Mouse (Mus musculus) spleen, adult 18-20 months (tissue): ENCODE measurements at regions not wholly inside any gene's neighbourhood (a gene's known extent, or its start where the extent isn't known, plus 50 kb on each side); places are given as distances from the start of the nearest gene placed in this dataset.

Experiments used
- DNase-seq, 2 experiments: peaks; one replicate each; pipeline ENCODE4 v3.0.0; 2022; ENCODE audit warnings: mixed read lengths in 2 of 2

DNA sequence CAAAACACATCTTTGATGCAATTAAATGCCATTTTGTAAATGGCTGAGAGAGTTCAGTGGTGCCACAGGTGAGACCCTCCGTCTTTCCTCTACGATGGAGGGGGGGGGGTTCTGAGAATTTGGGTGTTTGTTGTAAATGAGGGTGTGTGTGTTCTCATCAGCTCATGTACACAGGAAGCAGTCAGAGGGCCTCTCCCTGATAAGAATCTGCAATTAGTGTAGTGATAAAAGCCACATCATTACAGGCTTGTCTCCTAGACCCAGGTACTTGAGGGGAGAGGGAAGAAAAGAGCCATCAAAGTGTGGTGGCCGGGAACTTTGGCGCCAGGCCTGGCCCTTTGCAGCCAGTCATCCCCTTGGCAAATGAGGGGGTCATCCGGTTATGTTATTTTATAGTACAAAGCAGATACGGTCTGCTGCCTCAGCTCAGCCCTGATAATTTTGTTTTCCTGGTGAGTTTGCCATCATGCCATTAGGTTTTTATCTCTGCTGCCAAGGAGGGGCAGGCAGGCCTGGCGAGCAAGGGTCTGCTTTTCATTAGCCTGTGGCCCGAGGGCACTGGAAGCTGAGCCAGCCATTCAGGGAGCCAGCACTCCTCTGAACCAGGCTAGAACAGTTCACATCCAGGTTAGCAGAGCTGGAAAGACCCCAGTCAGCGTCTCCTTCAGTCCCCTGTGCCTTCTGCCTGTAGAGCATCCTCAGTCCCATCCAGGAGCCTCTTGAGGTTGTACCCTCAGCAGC lies 59.7 kb downstream of the H2al1j start:
- DNase-seq = no peak

GRCm38 (mm10) chrX:11388860-11389259 lies 61.2 kb downstream of the H2al1j start:
- no peak for DNase-seq

DNA sequence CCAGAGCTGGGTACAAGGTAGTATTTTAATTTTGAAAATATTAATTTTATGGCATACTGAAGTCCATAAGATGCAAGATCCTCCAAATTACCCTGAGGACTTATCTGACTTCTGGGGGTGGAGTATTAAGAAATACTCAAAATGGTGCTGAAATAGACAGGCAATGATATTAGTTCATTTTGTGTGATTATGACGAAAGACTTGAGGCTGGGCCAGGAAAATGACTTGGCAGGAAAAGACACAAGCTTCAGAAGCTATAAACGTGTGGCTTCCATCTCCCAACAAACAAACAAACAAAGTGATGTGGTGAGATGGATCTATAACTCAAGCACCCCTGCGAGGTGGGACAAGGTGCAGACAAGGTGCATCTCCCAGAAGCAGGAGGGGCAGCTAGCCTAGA lies 72.8 kb downstream of the H2al1j start:
- no peak for DNase-seq

DNA sequence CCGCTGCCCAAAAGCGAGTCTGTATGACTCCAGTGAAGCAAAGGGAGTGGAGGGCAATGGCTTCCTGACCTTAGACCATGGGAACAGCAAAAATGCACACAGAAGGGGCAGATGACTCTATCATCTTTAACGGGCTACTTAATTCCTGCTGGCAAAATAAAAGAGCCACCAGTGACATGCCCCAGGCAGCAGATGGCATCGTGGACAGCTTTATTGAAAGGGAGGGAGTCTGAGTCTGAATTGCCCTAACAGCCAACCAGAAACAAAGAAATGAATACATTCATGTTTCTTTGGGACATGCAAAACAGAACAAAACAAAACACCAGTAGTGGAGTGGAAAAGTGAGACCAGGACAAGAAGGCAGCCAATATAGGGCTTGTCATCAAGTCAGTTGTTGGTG lies 76.7 kb downstream of the H2al1j start:
- DNase-seq = no peak

DNA sequence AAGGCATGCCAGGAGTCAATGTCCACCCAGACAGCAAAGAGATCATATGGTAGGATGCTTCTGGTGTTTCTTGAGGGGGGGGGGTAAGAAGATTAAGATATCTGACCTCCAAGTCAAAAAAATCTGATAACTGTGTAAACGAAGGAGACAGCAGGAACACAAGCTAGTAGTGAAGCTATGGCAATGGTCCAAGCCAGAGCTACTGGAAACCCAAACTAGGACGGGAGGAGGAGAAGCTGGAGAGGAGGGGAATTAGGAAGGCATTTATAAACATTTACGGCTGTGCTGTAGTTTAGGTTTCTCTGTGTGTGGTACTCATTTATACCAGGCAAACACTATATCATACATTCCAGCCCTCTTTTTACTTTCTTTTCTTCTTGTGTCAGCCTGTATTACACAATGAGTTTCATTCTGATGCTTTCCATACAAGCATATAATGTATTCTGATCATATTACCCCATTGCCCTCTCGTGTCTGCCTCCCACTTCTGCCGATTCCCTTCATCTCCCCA lies 84.7 kb downstream of the H2al1j start:
- DNase-seq = no peak

DNA sequence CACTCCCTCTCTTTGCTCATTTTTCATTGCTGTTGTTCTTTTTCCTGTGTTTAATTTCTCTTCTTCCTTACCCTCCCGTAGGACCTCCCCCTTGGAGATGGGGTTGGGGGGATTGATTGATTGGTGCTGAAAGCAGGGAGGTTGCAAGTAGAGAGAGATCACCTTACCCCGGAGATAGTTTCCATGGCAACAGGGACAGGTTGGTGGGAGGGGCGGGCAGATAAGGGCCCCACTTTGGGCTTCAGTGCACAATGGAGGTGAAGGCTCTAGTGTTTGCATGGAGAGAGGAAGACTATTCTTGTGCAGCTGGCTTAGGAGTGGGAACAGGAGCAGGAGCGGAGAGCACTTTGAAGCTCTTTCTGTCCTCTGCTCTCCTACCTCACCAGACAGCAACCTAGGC lies 88.0 kb downstream of the H2al1j start:
- DNase-seq = no peak

DNA sequence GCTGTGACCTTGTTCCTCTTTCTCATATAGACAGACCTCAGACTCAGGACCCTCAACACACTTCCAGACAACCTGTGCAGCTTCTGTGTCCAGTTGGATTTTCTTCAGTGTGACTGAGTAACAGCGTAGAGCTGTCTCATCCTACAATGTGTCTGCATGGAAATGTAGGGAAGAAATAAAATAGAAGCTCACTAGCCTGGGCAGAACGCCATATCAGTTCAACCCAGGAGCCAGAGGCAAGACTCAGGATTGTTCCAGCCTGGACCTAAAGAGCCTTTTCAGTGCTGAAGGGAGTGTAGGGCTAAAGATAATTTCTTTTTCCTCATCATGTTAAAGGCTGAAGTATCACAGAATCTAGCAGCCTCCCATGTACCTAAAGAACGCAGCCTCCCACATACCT lies 88.9 kb downstream of the H2al1j start:
- no peak for DNase-seq

DNA sequence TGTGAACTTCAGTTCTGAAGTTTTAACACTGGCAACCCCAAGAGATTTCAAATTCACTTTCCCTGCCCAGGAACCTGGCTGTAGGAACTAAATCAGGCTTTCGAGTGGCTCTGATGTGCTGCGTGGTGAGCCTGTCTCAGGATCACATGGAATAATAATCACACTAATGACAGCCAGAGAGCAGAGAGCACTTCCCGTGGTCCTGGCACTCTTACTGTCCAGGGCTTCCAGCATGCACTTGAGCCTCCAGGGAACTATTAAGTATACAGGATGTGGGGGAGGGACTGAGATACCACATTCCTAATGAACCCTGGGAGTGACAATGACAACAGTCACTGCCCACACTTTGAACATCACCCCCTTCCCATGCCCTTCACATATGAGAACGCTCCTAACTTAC lies 90.2 kb downstream of the H2al1j start:
- DNase-seq = no peak

DNA sequence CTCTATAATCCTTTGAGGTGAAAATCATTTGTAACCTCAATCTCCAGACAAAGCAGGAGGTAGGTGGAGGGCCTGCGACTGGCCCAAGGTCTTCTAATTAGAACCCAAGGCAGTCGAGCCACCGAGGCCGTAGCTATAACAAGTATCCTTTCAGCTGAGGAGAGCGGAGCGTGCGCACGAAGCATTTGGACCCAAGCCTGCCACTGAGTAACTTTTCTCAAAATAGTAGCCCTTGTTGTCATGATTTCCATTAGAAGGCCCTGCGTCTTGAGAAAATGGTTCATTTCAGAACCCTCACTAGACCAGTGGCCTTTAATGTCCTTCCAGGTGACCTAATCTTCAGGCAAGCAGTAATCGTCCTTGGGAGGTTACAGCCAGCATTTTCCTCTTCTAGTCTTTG lies 90.6 kb downstream of the H2al1j start:
- no peak for DNase-seq

DNA sequence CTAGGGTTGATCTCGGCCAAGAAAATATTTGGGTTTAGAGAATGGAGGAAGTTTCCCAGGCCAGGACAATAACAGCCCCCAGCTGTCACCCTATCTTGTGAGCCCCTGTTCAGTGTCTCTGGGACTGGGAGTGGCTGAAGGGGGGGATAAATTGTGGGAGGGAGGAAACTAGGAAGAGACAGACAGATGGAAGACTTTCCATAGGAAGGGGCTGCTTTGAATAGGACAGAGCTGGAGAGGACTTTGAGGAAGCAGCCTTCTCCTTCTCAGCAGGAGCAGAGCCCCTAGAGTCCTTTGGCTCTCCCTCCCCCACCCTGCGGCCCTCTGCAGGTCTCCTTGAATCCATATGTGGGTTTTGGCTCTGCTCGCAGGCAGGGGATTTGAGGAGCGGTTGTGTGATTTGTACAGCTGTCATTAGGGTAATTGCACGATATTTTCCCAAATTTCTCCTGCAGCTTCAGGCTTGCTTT lies 91.6 kb downstream of the H2al1j start:
- DNase-seq = no peak

GRCm38 (mm10) chrX:11432403-11433004 lies 104.9 kb downstream of the H2al1j start:
- no peak for DNase-seq

DNA sequence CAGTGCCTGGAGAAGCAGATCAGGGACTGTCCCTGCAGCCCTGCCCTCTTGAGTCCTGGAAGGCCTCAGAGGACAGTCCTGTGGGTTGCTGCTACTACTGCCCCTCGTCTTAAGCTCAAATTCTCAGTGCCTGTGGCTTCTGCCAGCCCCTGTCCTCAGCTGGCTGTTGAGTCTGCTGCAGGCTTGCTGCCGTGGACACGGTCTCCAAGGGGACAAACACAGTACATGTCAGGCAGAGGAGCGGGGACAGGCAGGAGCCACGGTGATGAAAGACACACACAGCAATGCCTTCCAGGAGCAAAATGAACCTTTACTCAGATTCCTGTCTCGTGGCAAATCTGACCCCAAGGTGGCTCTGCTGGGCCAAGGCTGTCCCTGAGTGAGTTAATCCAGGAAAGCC lies 107.7 kb downstream of the H2al1j start:
- DNase-seq = no peak

DNA sequence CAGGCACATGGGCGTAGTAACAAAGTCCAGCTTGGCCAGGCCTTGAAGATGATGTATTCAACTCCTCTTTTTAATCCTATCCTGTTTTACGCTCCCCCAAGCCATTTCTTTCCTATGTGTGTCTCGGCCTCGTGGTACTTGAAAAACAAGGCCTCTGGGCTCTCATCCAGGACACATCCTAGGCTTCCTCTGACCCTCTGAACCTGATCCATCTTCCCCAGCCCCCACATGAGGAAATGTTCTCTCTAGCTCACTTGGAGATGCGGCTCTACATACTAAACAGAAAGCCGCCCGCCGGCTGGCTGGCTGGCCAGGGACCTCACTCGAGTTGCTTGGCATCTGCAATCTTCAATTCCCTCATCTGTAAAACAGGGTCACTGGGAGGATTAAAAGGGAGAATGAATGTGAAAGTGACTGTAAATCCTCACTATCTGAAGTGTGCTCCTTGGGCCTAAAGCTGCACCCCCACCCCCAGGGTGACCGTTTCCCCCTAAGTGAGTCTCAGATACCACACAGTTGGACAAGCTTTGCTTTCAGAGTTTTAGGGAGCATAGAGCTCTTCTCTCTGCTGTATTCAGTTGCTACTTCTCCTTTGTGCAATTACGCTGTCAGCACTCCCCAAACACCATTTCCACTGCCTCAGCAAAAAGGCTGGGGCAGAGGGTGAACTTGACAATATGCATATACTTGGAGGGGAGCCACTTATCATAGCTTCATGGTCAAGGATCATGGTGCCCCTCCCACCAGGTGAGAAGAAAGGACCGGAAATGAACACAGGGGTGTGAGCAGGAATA lies 109.7 kb downstream of the H2al1j start:
- DNase-seq = no peak

DNA sequence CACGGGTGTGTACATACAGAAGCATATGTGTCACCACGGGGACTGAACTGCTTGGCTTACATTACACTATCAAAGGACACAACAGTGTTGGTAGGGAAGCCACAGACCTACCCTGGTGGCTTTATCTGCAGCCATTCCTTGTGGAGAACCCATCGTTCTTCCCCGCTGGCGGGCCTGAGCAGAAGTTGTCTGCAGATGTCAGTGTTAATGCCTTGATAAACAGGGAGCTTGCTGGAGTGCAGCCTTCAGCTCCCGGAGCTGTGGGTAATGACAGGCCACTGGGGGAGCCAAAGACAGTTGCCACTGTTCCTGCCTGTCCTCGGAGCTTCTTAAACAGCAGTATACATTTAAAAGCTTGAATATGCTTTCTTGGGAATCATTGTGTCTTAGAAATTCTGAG lies 115.9 kb downstream of the H2al1j start:
- DNase-seq = no peak

DNA sequence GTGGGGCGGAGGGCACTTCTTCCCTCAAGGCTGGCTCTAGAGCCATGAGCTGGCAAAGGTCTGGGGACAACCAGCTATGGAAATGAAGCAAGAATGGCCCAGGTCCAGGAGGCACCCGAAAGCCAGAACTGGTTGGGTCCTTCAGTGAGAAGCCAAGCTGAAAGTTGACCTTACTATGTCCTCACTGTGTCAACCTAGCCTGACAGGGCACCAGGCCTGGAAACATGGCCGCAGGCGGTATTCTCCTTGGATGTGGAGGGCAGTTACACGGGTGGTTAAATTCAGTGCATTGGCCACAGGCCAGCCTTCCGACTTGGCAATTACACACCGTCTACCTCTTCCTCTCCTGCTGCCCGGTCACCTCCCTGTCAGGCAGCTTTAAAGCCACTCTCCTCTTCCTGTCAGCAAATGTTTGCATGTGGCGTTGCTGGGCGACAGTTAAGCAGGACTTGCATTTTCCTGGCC lies 116.7 kb downstream of the H2al1j start:
- no peak for DNase-seq

GRCm38 (mm10) chrX:11448711-11449110 lies 121.1 kb downstream of the H2al1j start:
- no peak for DNase-seq

DNA sequence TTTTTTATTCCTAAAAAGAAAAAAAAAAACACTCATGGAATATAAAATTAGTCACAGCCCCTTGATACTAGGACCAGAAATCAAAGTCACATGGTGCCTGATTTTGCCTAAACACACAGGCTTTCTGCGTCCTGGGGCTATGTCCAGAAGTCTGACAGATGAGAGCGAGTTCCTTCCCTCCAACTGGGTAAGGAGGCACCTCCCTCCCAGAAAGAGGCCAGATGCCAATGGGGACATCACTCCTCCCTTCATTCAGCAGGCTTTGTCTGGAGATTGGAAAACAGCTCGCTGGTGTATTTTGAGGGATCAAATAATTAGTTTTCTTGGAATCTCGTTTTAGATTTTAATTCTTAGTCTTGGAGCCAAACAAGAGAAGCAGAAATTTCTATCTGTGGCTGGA lies 130.9 kb downstream of the H2al1j start:
- no peak for DNase-seq

DNA sequence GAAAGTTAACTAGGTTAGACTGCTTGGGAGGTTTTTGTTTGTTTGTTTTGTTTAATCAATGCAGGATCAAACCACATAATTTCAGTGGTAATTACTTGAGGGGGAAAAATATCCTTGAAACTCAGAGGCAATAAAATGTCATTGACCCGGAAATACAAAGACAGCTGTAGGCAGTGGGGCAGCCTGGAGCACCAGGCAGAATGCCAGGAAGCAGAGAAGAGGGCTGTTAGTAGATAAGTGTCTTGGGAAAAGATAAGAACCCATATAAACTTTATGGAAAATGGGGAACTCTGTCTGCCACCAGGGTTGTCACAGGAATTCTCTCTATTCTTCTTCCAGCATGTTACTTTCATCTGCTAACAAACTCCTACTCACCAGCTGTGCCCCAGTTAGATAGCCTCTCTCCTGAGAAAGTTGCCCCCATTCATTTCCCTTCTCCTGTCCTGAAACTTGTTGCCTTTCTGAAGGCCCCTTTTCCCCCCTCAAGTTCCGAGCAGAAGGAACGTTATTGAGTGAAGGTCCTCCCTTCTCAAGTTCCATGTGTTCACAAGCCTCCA lies 136.4 kb downstream of the H2al1j start:
- no peak for DNase-seq

DNA sequence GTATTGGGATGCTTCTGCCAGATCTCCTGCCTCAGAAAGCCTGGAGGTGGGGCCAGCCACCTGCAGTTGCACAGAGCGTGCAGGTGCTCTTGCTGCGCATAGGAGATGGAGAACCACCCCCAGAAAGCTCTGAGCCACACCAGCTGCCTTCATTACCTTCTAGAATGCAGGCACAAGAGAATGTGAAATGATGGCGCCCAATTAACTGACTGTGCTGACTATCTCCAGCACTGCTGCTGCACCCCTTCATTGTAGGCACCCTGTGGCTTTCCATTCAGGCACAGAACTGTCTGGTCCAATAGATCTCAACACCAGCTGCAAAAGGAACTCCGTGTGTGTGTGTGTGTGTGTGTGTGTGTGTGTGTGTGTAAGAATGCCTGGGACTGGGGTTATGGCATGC lies 138.6 kb downstream of the H2al1j start:
- no peak for DNase-seq

GRCm38 (mm10) chrX:11479696-11480339 lies 152.2 kb downstream of the H2al1j start:
- no peak for DNase-seq

- DNase-seq = no peak
Measured at GRCm38 (mm10) chrX:11482141-11482540, 154.5 kb downstream of the H2al1j start.

GRCm38 (mm10) chrX:11486588-11486987 lies 159.0 kb downstream of the H2al1j start:
- no peak for DNase-seq

DNA sequence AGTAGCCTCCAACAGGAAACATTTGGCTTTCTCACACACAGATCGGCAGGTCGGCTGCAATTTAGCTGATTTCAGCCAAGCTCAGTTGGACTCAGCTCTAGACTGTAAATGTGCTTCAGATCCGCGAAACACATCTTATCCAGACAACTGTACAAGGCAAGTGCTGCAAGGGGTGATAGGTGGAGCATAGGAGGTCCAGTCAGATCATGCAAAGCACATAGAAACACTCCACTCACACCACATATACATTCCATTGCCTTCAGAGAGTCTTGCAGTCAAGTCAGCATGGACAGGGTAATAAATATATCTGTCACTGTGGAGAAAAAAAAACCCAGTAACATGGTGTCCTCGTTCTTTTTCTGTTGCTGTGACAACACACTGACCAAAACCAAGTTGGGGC lies 160.3 kb downstream of the H2al1j start:
- no peak for DNase-seq
